Mouse (Mus musculus) CD4-positive, CD25-positive, alpha-beta regulatory T cell, adult 2 months (primary cell): ENCODE results near the gene H1foo.

Source experiments
- DNase-seq: peaks from one replicate; pipeline ENCODE4 v3.0.0-alpha.2; 2012; ENCODE audit warnings: low read depth, low spot score

Gene H1foo

GRCm38 (mm10) chr6:115927292-115928242, 17.2 kb upstream of the H1foo start:
- DNase-seq: no peak

- no peak for DNase-seq
Measured at GRCm38 (mm10) chr6:115930018-115930417, 14.7 kb upstream of the H1foo start.

DNA sequence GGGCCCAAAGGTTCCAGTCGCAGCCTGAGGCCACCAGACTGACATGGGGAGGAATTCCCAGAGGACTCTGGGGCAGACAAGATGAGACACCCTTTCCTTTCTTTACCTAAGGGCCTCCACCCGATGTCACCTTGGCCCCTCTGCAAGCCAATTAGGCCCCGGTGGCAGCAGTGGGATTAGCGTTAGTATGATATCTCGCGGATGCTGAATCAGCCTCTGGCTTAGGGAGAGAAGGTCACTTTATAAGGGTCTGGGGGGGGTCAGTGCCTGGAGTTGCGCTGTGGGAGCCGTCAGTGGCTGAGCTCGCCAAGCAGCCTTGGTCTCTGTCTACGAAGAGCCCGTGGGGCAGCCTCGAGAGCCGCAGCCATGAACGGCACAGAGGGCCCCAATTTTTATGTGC, 13.1 kb upstream of the H1foo start, which contains the start of gene Rho:
Rho (plus strand) TSS at position 110 of the 400 bp plus-strand sequence.
- no peak for DNase-seq

DNA sequence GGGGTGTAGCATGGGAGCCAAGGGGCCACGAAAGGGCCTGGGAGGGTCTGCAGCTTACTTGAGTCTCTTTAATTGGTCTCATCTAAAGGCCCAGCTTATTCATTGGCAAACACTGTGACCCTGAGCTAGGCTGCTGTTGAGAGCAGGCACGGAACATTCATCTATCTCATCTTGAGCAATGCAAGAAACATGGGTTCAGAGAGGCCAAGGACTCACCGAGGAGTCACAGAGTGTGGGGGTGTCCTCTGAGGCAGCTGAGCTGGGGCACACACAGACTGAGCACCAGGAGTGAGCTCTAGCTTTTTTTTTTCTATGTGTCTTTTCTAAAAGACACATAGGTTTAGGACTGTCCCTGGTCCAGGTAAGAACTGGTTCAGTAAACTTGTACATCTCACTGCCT, 12.3 kb upstream of the H1foo start:
- DNase-seq: no peak

- no peak for DNase-seq
Measured at GRCm38 (mm10) chr6:115935544-115935943, 9.2 kb upstream of the H1foo start.

DNA sequence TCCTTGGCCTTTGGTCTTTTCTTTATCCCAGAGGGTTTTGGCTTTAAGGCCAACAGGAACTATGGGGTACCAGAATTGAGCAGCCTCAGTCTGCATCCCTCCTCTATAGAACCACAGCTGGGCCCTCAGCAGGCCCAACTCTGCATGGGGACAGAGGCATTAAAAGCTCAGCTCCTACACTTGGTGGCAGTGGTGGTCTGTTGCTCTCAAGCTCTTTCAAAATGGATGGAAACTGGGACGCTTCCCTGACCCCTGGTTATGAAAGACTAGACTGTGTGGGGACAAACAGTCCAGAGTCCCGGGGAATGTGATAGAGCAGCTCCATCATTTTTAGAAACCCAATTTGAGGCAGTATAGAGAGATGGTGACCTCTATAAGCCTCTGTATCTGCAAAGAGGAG, 6.7 kb upstream of the H1foo start:
- no peak for DNase-seq

DNA sequence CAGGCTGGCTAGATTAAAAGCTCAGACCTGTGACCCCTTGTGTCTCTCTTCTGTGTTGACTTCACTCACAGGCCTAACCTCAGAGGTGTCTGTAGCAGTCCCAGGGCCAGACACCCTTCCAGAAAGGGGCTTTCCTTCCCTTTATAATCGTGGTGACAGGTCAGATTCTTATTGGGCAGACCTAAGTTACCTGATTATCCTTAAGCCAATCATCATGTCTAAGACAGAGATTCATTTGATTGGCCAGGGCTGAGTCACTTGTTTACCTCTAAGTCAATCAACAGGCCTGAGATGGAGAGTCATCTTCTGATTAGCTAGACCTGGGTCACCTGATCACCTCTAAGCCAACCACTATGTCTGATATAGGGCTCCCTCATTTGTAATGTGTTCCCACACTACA, 5.9 kb upstream of the H1foo start:
- DNase-seq: no peak

- no peak for DNase-seq
Measured at GRCm38 (mm10) chr6:115940603-115941002, 4.1 kb upstream of the H1foo start.

DNA sequence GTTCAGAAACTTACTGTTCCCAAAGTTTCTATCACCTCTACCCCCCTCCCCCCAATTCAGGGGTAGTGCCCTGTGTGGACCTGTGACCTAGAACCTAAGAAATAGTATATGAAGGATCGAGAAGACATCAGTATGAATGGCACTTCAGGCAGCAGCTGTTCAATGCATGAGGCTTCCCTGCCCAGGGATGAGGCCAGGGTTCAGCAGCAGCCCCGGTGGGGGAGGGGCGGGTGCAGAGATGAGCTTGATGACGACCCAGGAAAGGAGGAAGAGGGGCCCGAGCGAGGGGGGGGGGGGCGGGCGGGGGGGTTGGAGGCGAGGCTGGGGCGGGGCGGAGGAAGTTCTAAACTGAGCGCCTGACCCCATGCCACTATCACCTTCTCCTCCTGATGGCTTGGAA, 3.6 kb upstream of the H1foo start:
- peak; percentile 25 for DNase-seq

DNA sequence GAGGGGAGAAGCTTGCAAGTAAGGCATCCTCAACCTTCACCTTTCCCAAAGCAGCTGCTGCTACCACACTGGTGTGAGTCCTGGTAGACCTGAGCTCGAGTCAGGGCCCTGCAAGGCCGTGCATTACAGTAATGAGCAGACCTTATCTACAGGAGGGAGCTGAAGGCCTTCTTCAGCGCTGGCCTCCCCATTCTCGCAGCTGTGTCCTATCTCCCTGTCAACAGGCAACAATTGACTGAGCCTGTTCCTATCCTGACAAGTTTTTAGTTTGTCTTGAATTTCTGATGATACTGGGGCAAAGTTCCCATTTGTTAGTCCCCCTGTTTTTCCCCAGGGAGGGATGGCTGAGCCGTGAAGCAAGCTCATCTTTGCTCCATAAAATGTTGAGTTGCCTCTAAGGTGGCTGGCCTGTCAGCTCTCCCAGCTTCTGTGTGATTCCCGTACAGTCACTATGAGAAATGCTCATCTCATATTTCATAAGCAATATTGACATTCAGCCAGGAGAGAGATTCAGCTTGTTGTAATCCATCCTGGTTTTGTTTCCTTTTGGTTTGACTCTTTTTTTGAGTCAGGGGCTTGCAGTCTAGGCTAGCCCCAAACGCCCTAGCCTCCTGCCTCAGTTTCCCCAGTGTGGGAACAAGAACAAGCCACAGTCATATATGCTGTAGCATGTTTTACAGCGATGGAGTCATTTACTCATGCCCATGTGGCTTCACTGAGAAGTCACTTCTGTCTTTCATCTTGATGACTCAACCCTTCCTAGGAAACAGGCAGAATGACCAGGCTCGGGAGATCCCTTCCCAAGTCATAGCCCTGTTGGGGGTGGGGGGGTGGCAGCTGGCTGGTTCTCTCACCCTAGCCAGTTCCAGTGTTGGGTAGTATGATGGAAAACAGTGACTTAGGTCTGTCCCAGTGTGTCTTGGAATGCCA, 975 bp upstream of the H1foo start:
- DNase-seq: no peak

- peak; percentile 60 for DNase-seq
Measured at GRCm38 (mm10) chr6:115945633-115946032, 895 bp downstream of the H1foo start.

GRCm38 (mm10) chr6:115946389-115946788, 1.7 kb downstream of the H1foo start:
- DNase-seq: peak; percentile 30

DNA sequence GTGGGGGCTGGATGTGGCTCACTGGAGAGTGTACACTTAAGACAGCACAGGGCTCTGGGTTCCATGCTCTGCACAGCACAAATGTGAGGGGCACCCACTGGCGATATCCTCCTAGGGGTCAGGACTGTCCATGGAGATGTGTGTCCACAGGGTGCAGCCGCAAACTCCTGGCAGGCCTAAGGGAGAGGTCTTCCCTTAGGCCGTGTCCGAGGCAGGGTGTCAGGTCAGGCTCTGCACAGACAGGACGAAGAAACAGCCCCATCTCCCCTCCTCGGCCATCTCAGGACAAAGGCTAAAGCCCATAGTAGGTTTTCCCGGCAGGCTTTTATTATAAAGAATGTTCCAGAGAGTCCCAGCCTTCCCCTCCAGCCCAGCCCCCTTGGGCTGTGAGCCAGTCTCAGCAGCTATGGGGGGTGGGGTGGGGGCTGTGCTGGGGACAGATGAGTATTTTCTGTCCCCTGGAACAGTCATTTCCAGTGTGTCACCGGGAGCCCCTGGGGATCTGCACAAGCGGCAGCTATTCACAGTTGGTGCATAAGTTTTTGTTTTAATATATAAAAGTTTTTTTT, 9.9 kb downstream of the H1foo start:
- no peak for DNase-seq

DNA sequence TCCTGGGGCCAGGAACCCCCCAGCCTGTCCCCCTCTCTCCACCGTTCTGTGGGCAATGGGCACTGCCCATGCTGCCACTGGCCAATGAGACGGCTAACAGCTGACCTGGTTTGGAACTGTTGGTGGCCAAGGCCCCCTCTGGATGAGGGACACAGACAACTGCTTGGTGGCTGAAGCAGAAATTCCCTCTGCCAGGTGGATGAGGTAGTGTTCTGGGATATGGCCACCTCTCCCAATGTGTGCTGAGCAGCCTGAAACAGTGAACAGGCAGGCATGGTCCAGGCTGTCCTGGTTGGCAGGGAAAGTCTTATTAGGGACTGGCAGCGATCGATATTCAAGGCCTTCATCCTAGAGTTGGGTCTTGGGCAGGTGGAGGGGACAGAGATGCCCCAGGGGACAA, 10.4 kb downstream of the H1foo start:
- no peak for DNase-seq

GRCm38 (mm10) chr6:115955664-115956063, 10.9 kb downstream of the H1foo start:
- DNase-seq: no peak

GRCm38 (mm10) chr6:115956418-115956921, 11.7 kb downstream of the H1foo start:
- no peak for DNase-seq

- no peak for DNase-seq
Measured at GRCm38 (mm10) chr6:115956922-115957601, 12.3 kb downstream of the H1foo start.

- no peak for DNase-seq
Measured at GRCm38 (mm10) chr6:115957681-115958080, 12.9 kb downstream of the H1foo start.

- DNase-seq: no peak
Measured at GRCm38 (mm10) chr6:115958445-115958844, 13.7 kb downstream of the H1foo start.

DNA sequence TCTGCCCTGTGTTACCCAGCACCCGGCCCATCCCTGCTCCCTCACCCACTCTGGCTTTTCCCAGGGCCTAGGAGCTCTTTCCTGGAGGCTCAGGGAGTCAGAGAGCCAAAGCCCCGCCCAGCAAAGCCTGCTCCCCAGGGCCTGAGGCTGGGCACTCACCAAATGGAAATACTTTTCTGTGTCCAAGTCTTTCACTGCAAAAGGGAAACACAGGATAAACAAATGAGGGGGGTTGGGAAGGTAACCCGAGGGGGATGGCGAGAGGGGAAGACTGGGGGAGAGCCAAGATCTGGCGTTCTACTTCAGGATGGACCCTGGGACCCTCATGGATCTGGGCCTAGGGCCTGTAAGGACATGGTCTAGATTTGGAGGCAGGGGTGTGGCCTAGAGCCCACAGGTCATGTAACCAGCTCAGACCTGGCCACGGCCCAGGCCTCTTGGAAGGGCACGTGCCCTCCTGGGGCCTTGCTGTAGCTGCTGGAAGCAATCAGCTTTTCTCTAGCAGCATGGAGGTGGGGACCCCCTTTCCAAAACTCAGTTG, 14.5 kb downstream of the H1foo start:
- no peak for DNase-seq

DNA sequence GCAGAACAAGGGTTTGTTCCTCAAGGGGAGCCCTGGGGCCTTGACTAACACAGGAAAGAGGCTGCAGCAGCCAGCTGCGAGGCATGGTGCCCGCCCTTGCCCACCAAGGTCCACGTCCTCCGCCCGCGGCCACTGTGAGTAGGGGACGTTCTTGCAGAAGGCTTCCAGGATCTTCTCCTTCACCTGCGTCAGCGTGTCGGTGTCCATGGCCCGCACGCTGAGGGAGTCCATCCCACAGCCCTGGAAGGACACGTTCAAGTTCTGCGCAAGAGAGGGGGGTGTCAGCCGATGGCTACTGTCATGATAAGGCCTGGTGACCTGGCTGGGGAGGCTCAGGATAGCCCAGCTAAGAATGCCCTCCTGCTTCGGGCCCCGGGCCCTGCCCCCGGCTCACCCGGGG, 15.6 kb downstream of the H1foo start:
- DNase-seq: no peak
